Mouse (Mus musculus) embryonic facial prominence, embryonic 13.5 days (tissue): ENCODE data around the gene Grb14. TPM values are rescaled to one million over a fixed set of nuclear protein-coding genes. Genes with fewer than 3 reads are reported as not detected.

Experiments used
- ATAC-seq: fragments of 200-750 bp; cut with Nextera tagmentation; 2 replicates; pipeline ENCODE4 v1.8.0; 2017; ENCODE audit warnings: low read depth; ENCODE audit not compliant: insufficient number of reproducible peaks, insufficient read depth, low FRiP score, low TSS enrichment
- H3K27ac ChIP-seq: fragments of 300-500 bp; sonication (generic); 2 replicates; pipeline ENCODE4 v1.5.1; 2015; ENCODE audit warnings: moderate library complexity, mild to moderate bottlenecking, inconsistent platforms
- H3K27me3 ChIP-seq: fragments of 300-500 bp; sonication (generic); 2 replicates; pipeline ENCODE4 v1.6.1; 2015; ENCODE audit warnings: mild to moderate bottlenecking, inconsistent platforms
- H3K36me3 ChIP-seq: fragments of 300-500 bp; sonication (generic); 2 replicates; pipeline ENCODE4 v1.6.1; 2015; ENCODE audit warnings: mild to moderate bottlenecking, inconsistent platforms
- H3K4me1 ChIP-seq: fragments of 300-500 bp; sonication (generic); 2 replicates; pipeline ENCODE4 v1.6.1; 2015; ENCODE audit warnings: inconsistent platforms
- H3K4me2 ChIP-seq: fragments of 300-500 bp; sonication (generic); 2 replicates; pipeline ENCODE4 v1.6.1; 2015; ENCODE audit warnings: moderate library complexity, mild to moderate bottlenecking, inconsistent platforms
- H3K4me3 ChIP-seq: fragments of 300-500 bp; sonication (generic); 2 replicates; pipeline ENCODE4 v1.5.1; 2015; ENCODE audit warnings: mild to moderate bottlenecking, inconsistent platforms
- H3K9ac ChIP-seq: fragments of 300-500 bp; sonication (generic); 2 replicates; pipeline ENCODE4 v1.6.1; 2015; ENCODE audit warnings: mild to moderate bottlenecking, inconsistent platforms
- H3K9me3 ChIP-seq: fragments of 300-500 bp; sonication (generic); 2 replicates; pipeline ENCODE4 v1.6.1; 2016; ENCODE audit warnings: inconsistent platforms
- WGBS: fragments of 180-500 bp; shearing (Covaris S2); methylation state at CpG from one replicate; pipeline ENCODE4 v1.1.7; 2015; ENCODE audit warnings: mixed read lengths; 5-methylcytosine and 5-hydroxymethylcytosine counted together
- polyA plus RNA-seq: library from polyadenylated mRNA; unstranded; fragments of >200 nt; fragmentation: Nextera tagmentation; extraction: Ambion mirVana; gene quantifications from 2 replicates; pipeline ENCODE4 v1.2.1, GENCODE M21; 2015

Gene Grb14
- polyA plus RNA-seq, result 10.7 and 11.1 TPM in 2 replicates

GRCm38 (mm10) chr2:65024887-65025286 is at the start of gene Grb14:
Gene Grb14 (minus strand): TSS chr2:65024987.
- Histone ChIP-seq H3K9ac (no peak within 1 kb of the TSS), H3K27me3 (peaks cover 6% of the 10 kb centered on the region; the same call in 1 of the 2 replicates), H3K4me3 (no peak within 1 kb of the TSS), H3K4me1 (0 out of 2 replicates have a peak, but pooled peaks cover 8% of the 10 kb centered on the region), H3K9me3 (no peaks in the 10 kb centered on the region), H3K27ac (no peak within 1 kb of the TSS), H3K36me3 (no peaks in the 10 kb centered on the region), H3K4me2 (no peak within 1 kb of the TSS)
- 90% methylated on average over 1 of the region's 1 CpGs for WGBS
- ATAC-seq, result no peak

GRCm38 (mm10) chr2:65072205-65072604 is 47.4 kb upstream of the Grb14 start:
- Histone ChIP-seq H3K36me3 (no peaks in the 10 kb centered on the region), H3K9ac (no peak overlapping the region), H3K4me1 (no peaks in the 10 kb centered on the region), H3K9me3 (no peaks in the 10 kb centered on the region), H3K27me3 (no peaks in the 10 kb centered on the region), H3K4me3 (no peak overlapping the region), H3K27ac (no peak overlapping the region), H3K4me2 (no peak overlapping the region)
- WGBS, result 56% methylated on average over 3 of the region's 3 CpGs
- no peak for ATAC-seq

DNA sequence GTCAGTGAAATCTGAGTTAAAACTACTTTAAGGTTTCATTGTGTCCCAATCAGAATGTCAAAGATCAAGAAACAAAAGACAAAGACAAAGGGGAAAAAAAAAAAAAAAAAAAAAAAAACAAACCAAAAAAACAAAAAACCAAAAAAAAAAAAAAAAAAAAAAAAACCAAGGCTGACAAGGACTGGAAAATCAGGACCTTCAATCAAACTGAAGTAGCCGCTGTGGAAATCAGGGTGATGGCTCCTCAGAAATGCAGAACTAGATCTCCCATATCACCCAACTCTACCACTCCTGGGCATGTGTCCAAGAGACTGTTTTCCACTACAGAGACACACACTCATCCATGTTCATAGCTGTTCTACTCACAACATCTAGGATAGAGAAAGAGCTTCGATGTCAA is 29.0 kb upstream of the Grb14 start:
- H3K9me3 ChIP-seq, result no peaks in the 10 kb centered on the region
- H3K27me3 ChIP-seq, result no peaks in the 10 kb centered on the region
- no peak overlapping the region for H3K4me3 ChIP-seq
- H3K27ac ChIP-seq, result no peak overlapping the region
- no peaks in the 10 kb centered on the region for H3K36me3 ChIP-seq
- no peak overlapping the region for H3K9ac ChIP-seq
- 91% methylated on average over 2 of the region's 2 CpGs for WGBS
- no peaks in the 10 kb centered on the region for H3K4me1 ChIP-seq
- H3K4me2 ChIP-seq, result no peak overlapping the region
- no peak for ATAC-seq

DNA sequence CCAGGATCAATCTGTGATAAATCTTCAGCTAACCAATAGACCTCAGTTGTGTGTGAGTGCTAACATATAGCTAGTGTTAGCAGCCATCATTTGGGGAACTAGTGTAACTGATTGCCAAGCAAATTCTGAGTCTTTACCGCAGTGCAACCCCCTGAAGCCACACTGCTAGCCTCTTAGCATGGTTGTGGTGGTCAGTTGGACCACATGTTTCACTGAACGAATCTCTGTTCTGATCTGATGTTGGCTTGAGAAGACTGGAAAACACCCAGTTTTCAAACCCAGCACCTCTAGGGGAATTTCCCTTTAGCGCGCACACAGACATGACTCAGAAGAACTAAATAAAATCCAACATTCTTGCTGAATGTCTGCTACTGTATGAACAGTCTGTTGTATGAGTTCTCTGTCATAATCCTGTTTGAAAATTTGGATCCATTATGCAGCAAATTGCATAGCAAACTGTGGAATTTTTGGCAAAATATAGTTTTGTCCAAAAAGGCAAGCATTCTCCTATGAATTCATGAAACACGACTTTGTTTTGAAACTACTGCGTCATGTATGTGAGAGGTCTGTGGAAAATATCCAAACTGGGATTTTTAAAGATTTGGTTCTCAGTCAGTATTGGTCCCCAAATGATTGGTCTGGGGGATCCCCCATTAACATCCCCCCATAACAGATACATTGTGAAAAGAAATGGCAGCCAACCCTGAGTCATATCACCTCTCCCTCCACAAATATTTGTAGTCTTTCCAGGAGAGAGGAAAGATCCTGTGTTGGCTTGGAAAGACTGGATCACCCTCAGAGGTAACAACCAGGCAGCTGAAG is 27.6 kb upstream of the Grb14 start:
- no peak overlapping the region for H3K4me2 ChIP-seq
- H3K27me3 ChIP-seq, result no peaks in the 10 kb centered on the region
- H3K4me3 ChIP-seq, result no peak overlapping the region
- no peaks in the 10 kb centered on the region for H3K9me3 ChIP-seq
- WGBS, result 91% methylated on average over 6 of the region's 6 CpGs
- H3K36me3 ChIP-seq, result no peaks in the 10 kb centered on the region
- no peak for ATAC-seq
- H3K4me1 ChIP-seq, result no peaks in the 10 kb centered on the region
- H3K9ac ChIP-seq, result no peak overlapping the region
- no peak overlapping the region for H3K27ac ChIP-seq

DNA sequence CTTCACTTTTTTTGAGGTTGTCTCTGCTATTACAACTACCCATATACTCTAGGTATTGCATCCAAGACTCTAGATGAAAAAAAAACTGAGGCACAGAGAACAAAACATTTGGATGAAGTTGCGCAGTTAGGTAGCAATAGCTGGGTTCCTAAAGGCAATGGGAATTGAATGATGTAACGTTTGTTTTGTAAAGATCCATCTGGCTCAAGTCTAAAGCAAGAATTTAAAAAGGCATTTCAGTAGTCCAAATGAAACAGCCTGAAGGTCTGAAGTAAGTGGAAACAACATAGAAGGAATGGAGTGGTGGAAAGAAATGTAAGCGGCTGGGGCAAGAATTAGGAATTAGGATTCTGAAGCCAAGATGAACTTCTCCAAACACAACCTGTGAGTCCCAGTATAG is 26.0 kb upstream of the Grb14 start:
- no peak for ATAC-seq
- Histone ChIP-seq H3K9me3 (no peaks in the 10 kb centered on the region), H3K4me1 (no peaks in the 10 kb centered on the region), H3K4me2 (no peak overlapping the region), H3K27me3 (no peaks in the 10 kb centered on the region), H3K27ac (no peak overlapping the region), H3K4me3 (no peak overlapping the region), H3K36me3 (no peaks in the 10 kb centered on the region), H3K9ac (no peak overlapping the region)
- 89% methylated on average over 3 of the region's 3 CpGs for WGBS

DNA sequence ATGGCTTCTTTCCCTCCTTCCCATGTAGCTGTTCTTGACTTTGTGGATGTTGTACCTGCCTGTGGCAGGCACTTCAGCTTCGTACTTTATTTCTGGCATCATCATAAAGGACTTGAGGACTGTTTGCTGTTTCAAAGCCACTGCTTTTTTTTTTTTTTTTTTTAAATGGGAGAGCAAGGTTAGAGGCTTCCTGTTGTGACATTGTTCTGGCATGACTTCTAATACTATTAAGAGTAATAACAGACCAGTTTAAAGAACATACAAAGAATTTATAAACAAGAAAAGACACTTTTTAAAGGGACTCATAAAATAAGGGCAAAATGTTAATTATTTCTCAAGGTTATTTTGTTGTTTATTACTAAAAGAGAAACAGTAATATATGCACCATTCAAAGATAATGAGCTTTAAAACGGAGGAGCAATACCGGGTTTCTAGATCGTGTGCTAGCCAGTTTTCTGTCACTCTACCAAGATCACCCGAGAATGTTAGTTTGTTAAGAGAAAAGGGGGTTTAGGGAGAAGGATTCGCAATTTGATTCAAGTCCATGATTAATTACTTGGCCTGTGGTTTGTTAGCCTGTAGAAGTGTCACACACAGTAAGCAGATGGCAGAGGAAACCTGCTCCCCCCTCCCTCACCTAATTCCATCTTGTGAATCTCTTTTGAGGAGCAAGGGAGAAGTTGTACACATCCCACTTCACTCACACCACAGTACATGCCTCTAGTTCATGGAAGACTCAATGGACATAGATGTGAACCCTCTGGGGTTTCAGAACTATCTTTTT is 23.6 kb upstream of the Grb14 start:
- Histone ChIP-seq H3K4me1 (no peaks in the 10 kb centered on the region), H3K27me3 (no peaks in the 10 kb centered on the region), H3K9ac (no peak overlapping the region), H3K36me3 (no peaks in the 10 kb centered on the region), H3K9me3 (no peaks in the 10 kb centered on the region), H3K4me3 (no peak overlapping the region), H3K27ac (no peak overlapping the region), H3K4me2 (no peak overlapping the region)
- WGBS, result 78% methylated on average over 6 of the region's 6 CpGs
- no peak for ATAC-seq

GRCm38 (mm10) chr2:65038164-65038563 is 13.4 kb upstream of the Grb14 start:
- H3K9ac ChIP-seq, result no peak overlapping the region
- no peak for ATAC-seq
- H3K9me3 ChIP-seq, result no peaks in the 10 kb centered on the region
- H3K27me3 ChIP-seq, result no peaks in the 10 kb centered on the region
- WGBS, result 37% methylated on average over 4 of the region's 4 CpGs
- H3K4me1 ChIP-seq, result no peaks in the 10 kb centered on the region
- no peaks in the 10 kb centered on the region for H3K36me3 ChIP-seq
- no peak overlapping the region for H3K4me3 ChIP-seq
- H3K4me2 ChIP-seq, result no peak overlapping the region
- no peak overlapping the region for H3K27ac ChIP-seq

DNA sequence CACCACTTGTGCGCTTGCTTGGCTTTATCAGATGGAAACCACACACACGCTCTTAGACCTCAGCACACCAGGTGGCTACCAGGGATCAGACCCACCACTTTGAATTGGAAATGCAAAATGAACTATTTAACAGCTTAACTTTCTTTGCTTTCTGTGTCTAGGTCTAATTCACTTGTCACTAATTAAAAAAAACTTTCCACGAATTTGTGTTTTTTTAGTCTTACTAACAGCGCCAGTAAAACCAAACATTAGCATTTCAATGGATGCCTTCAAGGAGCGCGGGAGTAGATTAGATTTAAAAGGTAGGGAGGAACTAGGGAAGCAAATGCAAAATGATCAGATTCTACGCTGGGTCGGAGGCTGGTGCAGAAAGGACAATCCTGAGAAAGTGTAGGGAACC is 12.8 kb upstream of the Grb14 start:
- Histone ChIP-seq H3K36me3 (no peaks in the 10 kb centered on the region), H3K27me3 (no peaks in the 10 kb centered on the region), H3K4me2 (no peak overlapping the region), H3K9ac (no peak overlapping the region), H3K27ac (no peak overlapping the region), H3K4me3 (no peak overlapping the region), H3K4me1 (no peaks in the 10 kb centered on the region), H3K9me3 (no peaks in the 10 kb centered on the region)
- 38% methylated on average over 8 of the region's 8 CpGs for WGBS
- no peak for ATAC-seq

DNA sequence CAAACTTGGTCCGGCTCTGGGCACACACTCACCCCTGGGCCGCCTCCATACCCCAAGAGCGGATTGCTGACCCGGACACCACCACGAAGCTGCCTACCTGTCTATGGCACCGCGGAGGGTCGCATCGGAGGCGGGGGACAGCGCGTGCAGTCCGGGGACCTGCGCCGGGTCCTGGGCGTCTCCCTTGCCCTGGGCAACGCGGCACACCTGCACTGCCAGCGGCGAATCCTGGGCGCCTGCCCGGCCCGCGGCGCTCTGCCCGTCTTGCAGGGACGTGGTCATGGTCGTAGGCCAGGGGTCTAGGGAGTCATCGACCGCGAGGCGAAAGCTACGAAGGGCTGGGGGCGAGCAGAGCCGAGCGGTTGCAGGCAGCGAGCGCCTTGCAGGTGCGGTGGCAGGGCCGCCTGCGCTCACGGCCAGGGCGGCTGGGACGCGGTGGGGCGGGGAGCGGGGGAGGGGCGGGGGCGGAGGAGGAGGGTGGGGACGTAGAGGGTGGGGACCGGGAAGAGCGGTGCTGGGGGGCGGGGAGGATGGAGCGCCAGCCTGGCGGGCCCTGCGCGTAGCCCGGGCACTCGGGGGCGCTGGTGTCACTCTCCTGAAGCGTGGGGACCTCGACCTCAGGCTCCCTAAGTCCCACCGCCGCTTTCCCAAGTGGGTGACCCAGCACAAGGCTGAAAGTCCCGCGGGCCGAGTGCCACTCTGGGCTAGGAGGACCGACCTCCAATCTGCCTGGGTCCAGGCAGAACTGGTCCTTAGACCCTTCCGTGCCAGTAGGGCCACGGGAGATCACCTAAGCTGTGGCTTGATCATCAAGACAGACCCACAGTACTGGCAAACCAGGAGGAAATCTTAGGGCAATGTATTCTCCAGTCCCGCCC is 2.2 kb downstream of the Grb14 start:
- Histone ChIP-seq H3K27ac (no peak overlapping the region), H3K4me2 (peak overlapping the region; percentile 100), H3K27me3 (peaks cover 6% of the 10 kb centered on the region; the same call in 1 of the 2 replicates), H3K9me3 (no peaks in the 10 kb centered on the region), H3K9ac (peak overlapping the region; percentile 75), H3K36me3 (no peaks in the 10 kb centered on the region), H3K4me3 (peak overlapping the region; percentile 67), H3K4me1 (0 out of 2 replicates have a peak, but pooled peaks cover 8% of the 10 kb centered on the region)
- WGBS, result under 1% methylated on average over 54 of the region's 71 CpGs
- peak; percentile 80 for ATAC-seq

DNA sequence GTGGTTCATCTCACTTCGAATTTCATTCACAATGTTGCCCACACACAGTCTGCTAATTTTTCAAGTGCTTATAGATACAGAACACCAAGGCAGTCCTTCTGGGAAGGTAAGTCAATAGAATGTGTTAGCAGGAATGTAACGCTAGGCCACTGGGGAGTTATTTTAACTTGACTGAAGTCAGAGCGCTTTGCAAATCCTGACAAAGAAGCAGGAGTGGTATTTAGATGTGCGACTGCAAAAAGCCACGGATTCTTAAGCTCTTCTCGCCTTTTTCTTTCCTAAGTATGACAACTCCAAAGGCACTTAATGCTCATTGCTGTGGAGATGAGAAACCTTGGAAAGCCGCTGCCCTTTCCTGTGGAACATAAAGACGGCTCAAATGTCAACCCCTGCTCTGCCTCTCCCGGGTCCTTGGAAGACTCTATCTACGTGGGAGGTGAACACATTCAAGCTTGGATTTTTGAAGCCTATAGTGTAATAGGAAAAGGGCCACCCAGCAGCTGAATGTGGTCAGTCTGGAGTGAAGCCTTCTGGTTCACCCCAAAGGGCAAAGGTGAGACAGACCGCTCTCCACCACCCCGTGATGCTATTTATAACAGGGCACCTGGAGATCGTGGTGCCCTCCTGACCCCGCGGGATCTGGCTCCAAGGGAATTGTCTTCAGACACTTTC is 3.0 kb downstream of the Grb14 start:
- Histone ChIP-seq H3K4me2 (peak overlapping the region; percentile 100), H3K27ac (no peak overlapping the region), H3K4me1 (0 out of 2 replicates have a peak, but pooled peaks cover 8% of the 10 kb centered on the region), H3K9me3 (no peaks in the 10 kb centered on the region), H3K36me3 (no peaks in the 10 kb centered on the region), H3K27me3 (peaks cover 6% of the 10 kb centered on the region; the same call in 1 of the 2 replicates), H3K9ac (peak overlapping the region; percentile 75), H3K4me3 (peak overlapping the region; percentile 67)
- 9% methylated on average over 15 of the region's 15 CpGs for WGBS
- 0 out of 2 replicates have a peak, but pooled peaks have one; percentile 9 for ATAC-seq

DNA sequence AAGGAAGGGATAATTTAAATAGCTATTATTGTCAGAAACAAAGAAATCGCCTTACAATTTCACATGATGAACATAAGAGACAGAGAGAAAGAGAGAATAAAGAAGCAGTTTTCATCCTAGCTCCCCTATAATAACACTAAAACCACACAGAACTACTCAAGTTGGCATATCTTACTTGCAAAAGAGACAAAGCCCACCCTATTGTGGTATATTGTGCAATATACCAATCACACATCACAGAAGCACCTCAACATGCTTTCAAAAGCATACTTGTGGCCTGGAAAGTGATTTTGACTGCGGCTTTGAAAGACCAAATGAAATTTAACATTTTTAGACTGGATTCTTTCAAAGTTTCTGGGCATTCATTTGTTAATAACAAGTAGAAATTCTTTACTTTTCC is 7.4 kb downstream of the Grb14 start:
- Histone ChIP-seq H3K36me3 (no peaks in the 10 kb centered on the region), H3K9me3 (no peaks in the 10 kb centered on the region), H3K9ac (no peak overlapping the region), H3K4me2 (no peak overlapping the region), H3K27me3 (no peaks in the 10 kb centered on the region), H3K4me3 (no peak overlapping the region), H3K4me1 (0 out of 2 replicates have a peak, but pooled peaks cover 8% of the 10 kb centered on the region), H3K27ac (no peak overlapping the region)
- 86% methylated on average over 2 of the region's 2 CpGs for WGBS
- ATAC-seq, result no peak
